Mouse (Mus musculus) cortical plate, adult 2 months (tissue): ENCODE results near the gene Pgf.
A peak's percentile ranks its signal among the peaks of the same experiment; 100 is the strongest.

Experiments
- CTCF ChIP-seq: fragments of 200-500 bp; IDR thresholded peaks from 2 replicates; pipeline ENCODE4 v1.5.1; 2011; ENCODE audit warnings: mild to moderate bottlenecking, control low read depth, low read length; ENCODE audit not compliant: insufficient read depth; ENCODE audit errors: extremely low read depth
- POLR2A ChIP-seq: fragments of 200-500 bp; IDR thresholded peaks from 2 replicates; pipeline ENCODE4 v1.6.1; 2011; ENCODE audit warnings: mild to moderate bottlenecking, low read length, control low read depth; ENCODE audit not compliant: insufficient read depth; ENCODE audit errors: extremely low read depth

GRCm38 (mm10) chr12:85134043-85134794 lies 43.4 kb downstream of the Pgf start:
- TF ChIP-seq CTCF (no peak), POLR2A (0 out of 2 replicates have a peak, but pooled peaks have one; percentile 22)
